Mouse (Mus musculus) left cerebral cortex, adult 2 months (tissue): Measurements from ENCODE around the gene Ces1d. TPM values are rescaled to one million over a fixed set of nuclear protein-coding genes. Genes with fewer than 3 reads are reported as not detected.
A peak's percentile ranks its signal among the peaks of the same experiment; 100 is the strongest.
"Not testable (repeated sequence)": the region's sequence is repeated elsewhere in the genome, so short reads cannot be mapped to it uniquely, and the experiment has no call there.

Experiments used
- DNase-seq, 2 experiments: peaks; one replicate each; pipeline ENCODE4 v3.0.0; 2021 to 2022; ENCODE audit warnings: low spot score in 2 of 2, mixed read lengths in 1 of 2; ENCODE audit errors: extremely low spot score in 1 of 2
- H3K27ac ChIP-seq: fragments of 200-600 bp; 2 replicates; pipeline ENCODE4 v1.8.1; 2022
- H3K4me3 ChIP-seq: fragments of 200-600 bp; 2 replicates; pipeline ENCODE4 v1.8.1; 2022
- CTCF ChIP-seq: fragments of 200-600 bp; IDR thresholded peaks from 2 replicates; pipeline ENCODE4 v1.8.1; 2022; ENCODE audit warnings: antibody characterized with exemption, mild to moderate bottlenecking, moderate library complexity
- intact Hi-C: fragments of 180-260 bp; cut with DNase I; formaldehyde crosslinking; loops from one replicate; pipeline ENCODE4 v1.15.1; 2025
- total RNA-seq, 2 experiments: library from RNA; stranded (reverse); gene quantifications; 2 replicates each; pipeline ENCODE4 v1.2.3; 2021

Gene Ces1d
- total RNA-seq, 2 experiments from 2014 or later, result not detected

DNA sequence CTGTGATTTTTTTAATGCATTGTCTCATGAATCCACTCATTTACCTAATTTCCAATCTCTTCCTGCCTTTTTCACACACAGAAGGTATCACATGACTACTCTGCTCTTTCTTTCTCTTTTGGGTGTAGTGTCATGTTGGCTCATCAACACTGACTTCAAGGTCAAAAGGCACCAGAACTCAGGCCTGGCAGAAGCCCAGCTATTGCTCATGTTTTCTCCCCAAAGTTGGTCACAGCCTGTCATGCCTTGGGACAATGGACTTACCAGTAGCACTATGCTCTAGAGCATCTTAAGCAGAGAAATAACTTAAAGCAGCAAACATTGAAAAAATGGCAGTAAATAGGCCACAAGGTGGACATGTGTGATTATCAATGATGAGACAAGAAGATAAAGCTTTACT, 13.5 kb upstream of the Ces1d start:
- TF ChIP-seq CTCF, result no peak
- no peak for DNase-seq
- intact Hi-C loops, result no loop called here
- Histone ChIP-seq H3K27ac (no peak overlapping the region), H3K4me3 (no peak overlapping the region)

DNA sequence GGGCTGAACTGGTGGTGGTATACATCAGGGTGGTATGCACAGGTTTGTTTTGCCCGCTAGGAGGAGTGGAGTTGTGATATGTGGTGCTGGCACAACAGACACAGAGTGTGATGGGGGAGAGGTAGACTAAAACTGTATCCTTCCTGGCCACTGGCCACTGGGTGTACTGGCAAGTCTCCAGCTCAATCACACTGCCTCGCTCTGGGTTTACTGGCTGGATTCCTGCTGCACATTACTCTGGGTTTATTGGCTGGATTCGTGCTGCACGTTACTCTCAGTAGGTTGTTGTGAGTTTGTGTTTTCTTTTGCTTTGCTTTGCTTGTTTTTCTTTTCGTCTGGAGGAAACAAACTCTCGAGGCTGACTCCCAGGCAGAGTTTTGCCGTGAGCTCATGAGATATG, 1.5 kb upstream of the Ces1d start:
- H3K27ac ChIP-seq, DNase-seq, H3K4me3 ChIP-seq, intact Hi-C loops: not testable (repeated sequence)

DNA sequence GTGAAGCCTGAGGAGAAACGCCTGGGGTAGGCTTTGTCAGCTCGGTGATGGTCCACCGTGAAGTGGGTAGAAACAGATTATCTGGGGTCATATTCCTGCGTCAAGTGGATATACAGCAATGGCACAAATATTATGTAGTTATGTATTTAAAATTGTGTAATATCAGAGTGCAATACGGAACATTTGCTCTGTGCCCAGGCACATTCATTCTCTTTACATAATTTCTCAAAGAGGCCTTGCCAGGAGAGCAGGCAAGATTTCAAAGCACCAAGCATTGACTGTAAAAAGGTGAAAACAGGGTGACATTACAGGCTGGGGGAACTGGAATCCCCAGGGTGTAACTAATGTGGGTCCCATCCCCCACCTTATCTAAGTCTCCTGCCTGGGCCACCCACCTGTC, 1.2 kb downstream of the Ces1d start:
- H3K4me3 ChIP-seq, result no peak overlapping the region
- no peak overlapping the region for H3K27ac ChIP-seq
- DNase-seq, result no peak
- intact Hi-C loops, result no loop called here
- no peak for TF ChIP-seq CTCF

DNA sequence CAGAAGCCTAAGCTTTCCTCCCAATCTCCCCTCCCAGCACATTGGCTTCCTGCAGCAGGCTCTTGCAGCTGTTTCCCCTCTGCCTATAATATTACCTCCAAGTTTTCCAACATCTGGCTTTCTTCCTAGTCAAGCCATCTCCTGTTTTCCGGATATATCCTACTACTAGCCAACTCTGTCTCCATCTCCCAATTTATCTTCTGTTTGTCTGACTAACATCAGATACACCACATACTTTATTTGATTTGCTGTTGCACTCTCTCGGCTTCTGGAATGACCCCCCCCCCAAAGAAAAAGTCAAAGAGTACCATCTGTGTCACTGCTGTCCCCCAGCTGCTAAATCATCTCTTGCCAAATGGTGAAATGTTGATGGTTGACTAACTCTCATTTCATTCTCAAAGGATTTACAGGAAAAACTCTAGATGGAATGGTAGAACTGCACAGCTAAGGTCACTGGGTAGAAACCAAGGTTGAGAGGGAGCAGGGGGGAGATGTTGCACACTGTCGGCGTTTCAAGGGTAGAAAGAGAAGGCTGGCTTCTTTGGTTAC, 17.0 kb downstream of the Ces1d start:
- intact Hi-C loops, result no loop called here
- DNase-seq, result no peak
- no peak overlapping the region for H3K4me3 ChIP-seq
- no peak overlapping the region for H3K27ac ChIP-seq
- no peak for TF ChIP-seq CTCF

DNA sequence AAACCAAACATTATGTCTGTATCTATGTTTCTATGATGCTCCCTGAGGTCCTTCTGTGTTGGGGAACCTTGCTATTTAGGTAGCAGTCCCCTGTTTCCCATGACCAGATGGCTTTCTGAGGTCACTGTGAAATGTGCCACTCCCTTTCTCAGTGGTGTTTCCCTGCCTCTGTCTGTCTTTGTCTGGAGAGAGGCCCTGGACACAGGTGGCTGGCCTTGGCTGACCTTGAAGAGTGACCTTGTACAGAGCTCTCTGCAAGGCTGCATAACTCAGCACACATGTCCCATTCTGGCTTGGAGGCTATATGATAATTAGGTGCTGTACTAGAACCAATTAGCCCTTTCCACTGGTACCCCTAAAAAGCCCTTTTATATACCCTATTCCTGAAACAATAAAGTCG, 21.0 kb downstream of the Ces1d start:
- no peak overlapping the region for H3K4me3 ChIP-seq
- TF ChIP-seq CTCF, result no peak
- DNase-seq, result no peak
- no peak overlapping the region for H3K27ac ChIP-seq
- intact Hi-C loops, result no loop called here

DNA sequence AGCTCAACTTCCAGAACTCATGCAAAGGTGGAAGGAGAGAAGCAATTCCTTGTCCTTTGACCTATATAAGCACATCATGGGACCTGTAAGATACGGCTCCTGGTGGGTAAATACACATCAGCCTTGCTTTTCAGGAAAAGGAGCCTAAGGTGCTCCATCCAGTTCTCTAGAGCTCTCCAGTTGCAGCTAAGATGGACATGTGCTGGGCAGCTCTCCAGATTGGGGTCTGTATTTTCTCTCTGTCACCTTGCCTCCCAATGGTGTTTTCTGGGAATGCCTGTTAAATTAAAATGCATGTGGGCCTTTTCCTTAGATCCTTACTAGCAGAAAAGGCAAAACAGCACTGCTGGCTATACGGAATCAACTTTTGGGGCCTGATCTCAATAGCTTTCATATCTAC, 23.1 kb downstream of the Ces1d start:
- DNase-seq, result no peak
- intact Hi-C loops, result no loop called here
- Histone ChIP-seq H3K4me3 (no peak overlapping the region), H3K27ac (no peak overlapping the region)
- TF ChIP-seq CTCF, result no peak

DNA sequence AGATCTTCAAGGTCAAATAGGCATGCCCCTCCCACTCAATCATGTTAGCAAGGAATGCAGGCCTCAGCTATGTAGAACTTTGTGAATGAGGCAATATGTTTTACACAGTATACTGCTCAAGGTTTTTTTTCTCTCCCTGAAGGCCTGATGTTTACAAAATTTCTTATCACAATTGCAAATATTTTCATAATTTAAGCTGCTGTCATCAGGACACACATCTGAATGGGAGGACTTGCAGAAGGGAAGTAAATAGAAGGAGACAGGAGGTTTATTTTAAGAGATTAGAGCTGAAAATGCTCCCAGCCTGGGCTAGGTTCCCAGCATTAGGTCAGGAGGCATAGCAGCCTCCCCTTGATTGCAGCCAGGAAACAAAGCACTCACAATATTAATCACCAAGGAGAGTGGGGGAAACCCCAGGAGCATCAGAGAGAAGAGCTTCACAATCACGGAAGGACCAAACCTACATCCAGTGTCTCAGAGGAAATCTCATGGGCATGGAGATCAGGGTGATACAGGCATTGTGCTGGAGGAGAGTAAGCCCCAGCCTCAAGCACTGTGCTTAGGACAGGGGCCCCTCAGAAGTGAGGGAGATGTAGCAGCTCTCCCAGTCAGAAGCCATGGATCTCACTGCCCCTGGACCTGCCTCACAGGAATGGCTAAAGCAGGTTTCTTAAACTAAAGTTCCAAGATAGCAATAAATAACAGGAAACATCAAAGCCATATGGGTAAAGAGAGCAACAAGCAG, 25.6 kb downstream of the Ces1d start:
- no peak for TF ChIP-seq CTCF
- intact Hi-C loops, result no loop called here
- DNase-seq, result no peak
- H3K4me3 ChIP-seq, result no peak overlapping the region
- no peak overlapping the region for H3K27ac ChIP-seq

DNA sequence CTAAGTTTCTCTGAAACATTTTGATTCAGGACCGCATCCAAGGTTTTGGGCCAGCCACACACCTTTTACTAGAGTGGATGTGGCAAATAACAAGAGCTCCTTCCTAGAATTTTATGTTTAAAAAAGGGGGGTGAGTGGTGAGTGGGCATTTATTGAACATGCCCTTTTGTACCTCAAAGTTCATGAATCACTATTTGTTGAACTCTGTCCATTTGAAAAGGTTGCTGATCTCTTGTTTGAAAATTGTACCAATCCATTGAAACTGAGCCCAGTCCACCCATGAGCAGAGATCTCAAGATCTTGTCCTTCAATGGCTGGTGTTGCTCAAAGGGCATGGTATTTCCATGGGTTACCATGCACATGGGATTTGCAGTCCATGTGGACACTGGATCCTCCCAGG, 34.3 kb downstream of the Ces1d start:
- no peak overlapping the region for H3K4me3 ChIP-seq
- intact Hi-C loops, result no loop called here
- no peak for DNase-seq
- no peak overlapping the region for H3K27ac ChIP-seq
- no peak for TF ChIP-seq CTCF

DNA sequence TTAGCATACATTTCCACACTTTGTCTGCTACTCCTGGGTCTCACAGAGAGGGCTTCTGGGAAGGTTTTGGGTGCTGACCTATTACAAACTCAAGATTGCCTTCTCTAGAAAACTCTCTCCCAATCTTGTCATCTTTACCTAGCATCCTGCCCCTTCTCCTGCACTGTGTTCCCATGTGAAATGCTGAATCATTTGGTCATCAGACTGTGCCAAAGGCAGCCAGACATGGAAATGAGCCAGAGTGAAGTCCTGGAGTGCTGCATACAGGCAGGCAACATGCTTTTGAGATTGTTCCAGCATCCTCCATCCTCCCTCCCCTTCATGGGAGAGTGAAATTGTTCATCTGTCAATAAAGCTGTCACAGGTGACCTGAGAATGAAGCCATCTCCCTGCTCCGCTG, 46.2 kb downstream of the Ces1d start:
- intact Hi-C loops, result no loop called here
- H3K27ac ChIP-seq, result no peak overlapping the region
- DNase-seq, result no peak
- H3K4me3 ChIP-seq, result no peak overlapping the region
- no peak for TF ChIP-seq CTCF

DNA sequence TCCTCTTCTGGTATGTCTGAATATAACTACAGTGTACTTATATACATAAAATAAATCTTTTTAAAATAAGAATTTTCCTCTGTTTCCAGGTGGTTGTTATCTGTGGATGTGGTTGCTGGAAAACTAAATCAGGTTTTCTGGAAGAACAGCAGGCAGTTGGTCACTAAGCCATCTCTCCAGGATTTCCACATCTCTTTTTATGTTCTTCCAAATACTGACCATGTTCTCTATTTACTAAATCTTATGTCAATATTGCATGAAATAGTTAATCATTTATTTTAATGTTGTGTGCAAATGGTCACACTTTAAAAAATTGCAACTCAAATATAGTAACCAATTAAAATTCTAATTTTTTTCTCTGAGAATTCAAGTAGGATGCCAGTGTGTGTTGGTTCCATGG, 50.3 kb downstream of the Ces1d start:
- no peak for TF ChIP-seq CTCF
- no peak overlapping the region for H3K27ac ChIP-seq
- no peak for DNase-seq
- H3K4me3 ChIP-seq, result no peak overlapping the region
- intact Hi-C loops, result no loop called here

DNA sequence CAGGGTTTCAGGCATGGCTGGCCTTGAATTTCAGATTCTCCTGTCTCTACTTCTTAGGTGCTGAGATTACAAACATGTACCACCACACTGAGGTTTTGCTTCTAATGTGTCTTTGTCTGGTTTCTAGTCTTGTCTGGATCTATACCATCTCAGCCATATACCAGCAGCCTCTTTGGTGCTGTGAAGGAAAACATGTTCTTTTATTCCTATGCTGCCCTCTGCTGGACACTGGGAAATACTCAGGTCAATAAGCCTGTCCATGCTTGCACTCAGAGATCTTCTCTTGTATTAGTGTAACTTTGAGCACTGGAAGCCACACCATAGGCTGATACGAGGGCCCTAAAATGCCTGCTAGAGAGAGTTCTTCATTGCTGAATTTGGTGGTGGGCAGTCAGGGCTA, 56.9 kb downstream of the Ces1d start:
- peak; percentile 64 for TF ChIP-seq CTCF
- intact Hi-C loops, result no loop called here
- peak; percentile 33 to 43 for DNase-seq
- H3K27ac ChIP-seq, result no peak overlapping the region
- H3K4me3 ChIP-seq, result no peak overlapping the region

DNA sequence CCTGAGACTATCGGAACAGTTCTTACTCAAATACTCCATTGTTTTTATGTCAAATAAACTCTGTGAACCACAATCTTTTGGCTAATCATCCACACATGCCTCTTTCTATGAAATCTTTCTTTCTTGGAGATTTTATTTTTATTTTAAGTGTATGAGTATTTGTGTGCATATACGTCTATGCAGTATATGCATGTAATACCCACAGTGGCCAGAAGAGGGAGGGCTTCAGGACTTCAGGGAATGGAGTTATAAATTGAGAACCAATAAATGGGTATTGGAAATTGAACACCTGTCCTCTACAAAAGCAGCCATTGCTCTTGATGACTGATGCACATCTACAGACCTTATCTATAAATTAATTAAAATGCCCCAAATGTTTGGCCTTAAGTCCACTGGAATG, 65.4 kb downstream of the Ces1d start:
- Histone ChIP-seq H3K4me3 (no peak overlapping the region), H3K27ac (no peak overlapping the region)
- no peak for DNase-seq
- intact Hi-C loops, result no loop called here
- TF ChIP-seq CTCF, result peak; percentile 29
